Mouse (Mus musculus) cerebellum, adult 9-11 months (tissue): ENCODE measurements around the gene Actc1.

ENCODE experiments used
- DNase-seq: peaks from one replicate; pipeline ENCODE4 v3.0.0; 2022

The Actc1 gene

GRCm38 (mm10) chr2:114052696-114053598, at the start of gene Actc1:
Actc1 (minus strand) TSS chr2:114053548.
- DNase-seq = no peak

GRCm38 (mm10) chr2:114102471-114102870, 49.1 kb upstream of the Actc1 start:
- DNase-seq = no peak

GRCm38 (mm10) chr2:114100834-114101233, 47.5 kb upstream of the Actc1 start:
- no peak for DNase-seq

GRCm38 (mm10) chr2:114099816-114100215, 46.5 kb upstream of the Actc1 start:
- DNase-seq = no peak

- no peak for DNase-seq
These were observed 45.8 kb upstream of the Actc1 start for GRCm38 (mm10) chr2:114099109-114099508.

GRCm38 (mm10) chr2:114097627-114098026, 44.3 kb upstream of the Actc1 start:
- no peak for DNase-seq

- DNase-seq = no peak
These were observed 43.2 kb upstream of the Actc1 start for GRCm38 (mm10) chr2:114096570-114096969.

- DNase-seq = no peak
These were observed 42.0 kb upstream of the Actc1 start for GRCm38 (mm10) chr2:114095348-114095747.

- no peak for DNase-seq
These were observed 41.3 kb upstream of the Actc1 start for GRCm38 (mm10) chr2:114094696-114095095.

- DNase-seq = no peak
These were observed 40.2 kb upstream of the Actc1 start for GRCm38 (mm10) chr2:114093577-114093976.

GRCm38 (mm10) chr2:114089862-114090261, 36.5 kb upstream of the Actc1 start:
- peak; percentile 10 for DNase-seq

- no peak for DNase-seq
These were observed 33.9 kb upstream of the Actc1 start for GRCm38 (mm10) chr2:114087271-114087670.

GRCm38 (mm10) chr2:114071876-114072275, 18.5 kb upstream of the Actc1 start:
- no peak for DNase-seq

GRCm38 (mm10) chr2:114066226-114066625, 12.9 kb upstream of the Actc1 start:
- DNase-seq = no peak

- DNase-seq = no peak
These were observed 10.7 kb upstream of the Actc1 start for GRCm38 (mm10) chr2:114064004-114064403.

- DNase-seq = no peak
These were observed 6.8 kb upstream of the Actc1 start for GRCm38 (mm10) chr2:114060071-114060591.

- DNase-seq = no peak
These were observed 6.3 kb upstream of the Actc1 start for GRCm38 (mm10) chr2:114059608-114060007.

- no peak for DNase-seq
These were observed 5.0 kb upstream of the Actc1 start for GRCm38 (mm10) chr2:114058226-114058796.

- peak; percentile 78 for DNase-seq
These were observed 4.0 kb upstream of the Actc1 start for GRCm38 (mm10) chr2:114057303-114057853.

- no peak for DNase-seq
These were observed 781 bp upstream of the Actc1 start for GRCm38 (mm10) chr2:114054129-114054528.

GRCm38 (mm10) chr2:114051871-114052241, 1.5 kb downstream of the Actc1 start:
- DNase-seq = no peak

- no peak for DNase-seq
These were observed 2.1 kb downstream of the Actc1 start for GRCm38 (mm10) chr2:114051111-114051870.

GRCm38 (mm10) chr2:114050150-114050549, 3.2 kb downstream of the Actc1 start:
- DNase-seq = no peak
